Mouse (Mus musculus): Measurements from ENCODE around the gene Tspan3.

Tspan3 gene

DNA sequence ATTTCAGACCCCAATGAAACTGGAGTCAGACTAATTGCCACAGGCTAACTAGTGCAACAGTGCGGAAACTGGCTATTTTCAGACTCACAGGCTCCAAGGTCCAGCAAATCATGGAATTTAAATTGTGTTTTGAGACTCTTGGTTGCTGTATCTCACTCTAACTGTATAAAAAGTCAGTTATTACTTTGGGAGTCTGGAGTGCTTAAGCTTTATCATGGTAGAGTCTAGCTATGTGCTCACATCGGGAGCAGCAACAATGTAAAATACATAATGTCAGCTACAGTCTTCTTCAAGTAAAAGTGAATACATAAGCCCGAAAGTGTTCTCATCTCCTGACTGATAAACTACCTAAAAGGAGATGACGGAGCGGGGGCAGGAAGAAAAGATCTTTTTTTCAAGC lies 10.7 kb downstream of the Tspan3 start:
- no peak for DNase-seq (ENCODE audit: low read depth)

DNA sequence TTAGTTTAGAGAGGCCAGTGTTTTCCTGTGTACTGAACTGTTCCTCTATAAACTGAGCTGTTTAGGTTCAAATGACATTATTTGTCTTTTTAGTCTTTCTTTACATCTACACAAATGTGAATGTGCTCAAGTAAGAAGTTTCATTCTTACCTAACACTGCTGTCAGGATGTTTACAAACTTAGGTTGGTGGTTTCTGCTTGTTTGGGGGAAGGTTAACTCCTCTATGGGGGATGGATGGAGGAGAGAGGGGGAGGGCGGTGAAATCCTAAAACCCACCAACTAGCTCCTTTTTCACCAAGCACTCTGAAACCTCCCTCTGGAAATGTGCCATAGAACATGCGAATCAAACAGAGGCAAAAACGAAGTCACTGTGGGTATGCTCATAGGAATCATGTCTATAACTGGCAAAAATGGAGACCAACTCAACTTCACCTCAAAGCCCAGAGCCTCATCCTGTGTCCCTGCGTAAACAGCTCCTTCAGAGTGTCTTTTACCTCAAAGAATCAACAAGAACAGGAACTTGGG lies 12.7 kb downstream of the Tspan3 start:
- no peak for DNase-seq (ENCODE audit: low read depth)

DNA sequence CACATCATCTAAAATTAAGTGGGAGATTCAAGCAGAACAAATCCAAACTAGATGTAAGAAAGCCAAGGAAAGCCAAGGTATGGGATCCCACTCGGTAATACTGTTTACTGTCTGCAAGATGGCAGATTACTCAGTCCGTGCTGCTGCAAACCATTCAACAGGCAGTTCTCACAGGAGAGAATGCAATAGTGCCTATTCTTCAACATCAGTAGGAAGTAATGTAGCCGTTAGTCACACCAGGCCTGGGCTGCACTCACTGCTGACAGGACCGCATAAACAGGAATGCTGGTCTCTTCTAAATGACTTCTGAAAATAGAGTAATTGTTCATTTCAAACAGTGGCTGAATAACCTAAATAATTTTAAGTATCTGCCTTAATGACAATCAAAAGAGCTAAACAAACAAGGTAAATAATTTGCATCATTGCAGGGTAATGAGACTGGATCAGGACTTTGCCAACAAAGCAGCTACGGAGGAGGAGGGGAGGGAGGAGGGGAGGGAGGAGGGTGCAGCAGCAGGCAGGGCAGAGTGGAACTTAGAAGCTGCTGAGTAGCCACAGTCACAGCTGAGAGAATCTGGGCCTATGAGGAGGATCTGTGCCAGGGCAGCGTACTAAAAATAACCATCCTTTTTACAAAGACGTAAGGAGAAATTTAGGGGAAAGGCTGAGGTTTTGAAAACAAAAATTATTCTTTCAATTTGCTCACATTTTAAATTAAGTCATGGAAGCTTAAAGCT lies 13.4 kb downstream of the Tspan3 start:
- DNase-seq (ENCODE audit: low read depth): no peak

DNA sequence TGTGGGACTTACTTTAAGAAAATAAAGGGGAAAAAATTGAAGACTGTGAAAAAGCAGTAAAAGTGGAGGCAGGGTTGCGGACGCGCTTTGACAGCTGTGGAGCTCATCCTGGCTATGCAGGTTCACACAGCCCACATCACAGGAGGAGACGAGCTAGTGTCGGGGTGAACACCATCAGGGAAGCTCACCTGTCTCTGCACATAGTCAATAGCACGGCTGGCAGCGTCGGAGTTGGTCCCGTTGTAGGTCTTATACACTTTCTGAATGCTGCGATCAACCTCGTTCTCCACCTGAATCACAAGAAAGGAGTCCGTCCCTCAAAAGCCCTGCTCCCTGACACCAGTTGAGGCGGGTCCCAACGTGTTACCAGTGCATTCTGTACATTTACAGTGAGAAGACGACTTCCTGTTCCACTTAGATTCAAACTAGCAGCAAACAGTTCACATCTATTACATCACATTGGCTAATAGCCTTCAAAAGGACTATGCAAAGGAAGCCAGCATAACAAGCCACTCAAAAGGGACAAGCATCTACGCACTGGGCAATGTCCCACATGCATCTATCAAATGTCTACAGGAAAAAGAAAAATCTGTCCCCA lies 18.9 kb downstream of the Tspan3 start:
- no peak for DNase-seq (ENCODE audit: low read depth)

DNA sequence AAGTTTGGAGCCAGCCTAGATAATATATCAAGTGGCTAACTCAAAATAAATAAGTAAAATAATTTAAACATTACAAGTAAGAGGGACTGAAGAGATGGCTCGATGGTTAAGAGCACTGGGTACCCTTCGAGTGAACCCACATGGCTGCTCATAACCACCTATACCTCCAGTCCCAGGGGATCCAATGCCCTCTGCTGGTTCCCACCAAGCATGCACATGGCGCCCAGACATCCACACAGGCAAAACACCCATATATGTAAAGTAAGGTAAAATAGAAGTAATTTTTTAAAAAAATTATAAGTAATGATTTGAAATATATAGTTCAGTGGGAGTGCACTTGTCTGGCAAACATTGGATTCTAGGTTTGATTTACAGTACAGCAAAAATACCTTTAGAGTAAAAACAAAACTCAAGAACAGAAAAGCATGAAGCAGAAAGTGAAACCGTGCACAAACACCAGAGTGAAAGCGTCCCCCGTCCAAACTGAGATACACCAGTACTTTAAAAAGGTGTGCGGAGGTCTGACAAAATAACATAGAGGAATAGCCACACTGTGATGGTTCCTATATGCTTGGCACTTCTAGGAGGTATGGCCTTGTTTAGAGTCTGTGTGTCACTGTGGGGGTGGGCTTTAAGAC lies 20.8 kb downstream of the Tspan3 start:
- no peak for DNase-seq (ENCODE audit: low read depth)

DNA sequence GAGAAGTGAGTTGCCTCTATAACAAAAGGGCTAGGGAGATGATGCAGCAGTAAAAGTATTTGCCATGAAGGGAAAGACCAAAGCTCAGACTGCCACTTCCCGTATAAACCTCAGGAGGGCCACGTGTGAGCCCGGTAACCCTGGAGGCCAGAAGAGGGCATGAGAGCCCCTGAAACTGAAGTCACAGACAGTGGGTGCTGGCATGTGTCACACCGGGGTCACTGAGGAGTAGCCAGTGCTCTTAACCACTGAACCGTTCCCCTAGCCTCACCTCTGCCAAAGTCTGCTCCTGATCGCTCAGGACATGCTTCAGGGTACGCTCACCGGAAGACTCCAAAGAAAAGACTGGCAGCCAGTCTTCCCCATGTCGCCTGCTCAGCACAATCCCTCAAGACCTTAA lies 23.5 kb downstream of the Tspan3 start:
- DNase-seq (ENCODE audit: low read depth): no peak

DNA sequence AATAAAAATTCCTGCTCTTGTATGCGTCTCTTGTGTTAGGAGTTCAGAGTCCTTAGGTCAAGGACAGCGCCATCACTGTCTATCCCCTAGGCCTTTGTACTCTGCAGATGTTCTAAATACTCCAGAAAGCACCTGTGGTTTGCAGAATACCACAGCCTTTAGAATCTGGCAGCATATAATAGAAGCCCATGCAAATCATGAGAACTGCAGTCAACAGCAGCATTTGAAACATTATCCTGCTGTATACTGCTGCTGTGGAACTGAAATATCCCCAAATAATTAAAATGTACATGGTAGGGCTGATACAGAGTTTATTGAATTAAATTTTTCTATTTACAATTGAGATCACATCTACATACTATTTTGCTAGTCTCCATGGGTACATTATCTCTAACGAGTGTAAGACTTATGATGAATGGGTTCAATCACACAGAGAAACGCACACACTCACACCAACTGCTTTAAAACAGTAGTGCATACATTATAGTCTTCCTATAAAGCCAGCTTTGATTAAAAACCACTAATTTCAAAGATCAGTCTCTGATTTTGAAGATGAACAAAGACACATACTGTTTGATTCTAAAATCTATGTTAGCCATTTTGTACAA lies 29.6 kb downstream of the Tspan3 start:
- no peak for DNase-seq (ENCODE audit: low read depth)

DNA sequence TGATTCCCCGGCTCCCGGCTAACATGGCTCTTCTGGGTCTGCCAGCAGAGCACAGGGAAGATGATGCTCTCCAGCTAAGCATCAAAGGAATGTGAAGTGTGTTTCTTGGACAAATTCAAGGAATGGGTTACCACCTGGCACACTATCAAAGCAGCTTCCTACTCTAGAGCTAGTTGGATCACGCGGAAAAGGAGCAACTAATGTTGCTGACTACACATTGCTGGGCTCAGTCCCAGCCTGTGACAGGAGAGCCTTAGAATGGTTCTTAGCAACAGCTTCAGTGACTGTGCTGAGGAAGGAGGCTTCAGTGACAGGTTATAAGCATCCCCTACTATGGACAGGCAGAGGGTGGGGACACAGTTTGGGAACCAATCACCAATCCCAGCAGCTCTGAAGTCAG lies 30.7 kb downstream of the Tspan3 start:
- DNase-seq (ENCODE audit: low read depth): no peak

DNA sequence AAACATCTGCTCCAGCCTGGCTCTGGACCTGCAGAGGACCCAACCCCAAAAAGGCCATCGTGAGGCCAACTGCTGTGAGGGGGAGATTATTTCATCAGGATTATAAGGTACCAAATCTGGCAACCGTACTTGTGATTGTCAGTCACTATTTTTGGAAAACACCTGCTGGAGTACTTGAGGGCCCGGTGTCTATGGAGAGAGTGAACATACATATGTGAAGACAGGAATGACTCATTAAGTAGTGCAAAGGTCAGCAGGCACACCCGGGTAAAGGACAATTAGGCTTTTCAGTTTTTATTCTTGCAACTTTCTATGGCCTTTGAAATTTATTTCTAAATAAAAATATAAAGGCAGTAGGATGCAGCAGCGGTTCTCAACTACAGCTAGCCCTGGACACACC lies 31.3 kb downstream of the Tspan3 start:
- no peak for DNase-seq (ENCODE audit: low read depth)

DNA sequence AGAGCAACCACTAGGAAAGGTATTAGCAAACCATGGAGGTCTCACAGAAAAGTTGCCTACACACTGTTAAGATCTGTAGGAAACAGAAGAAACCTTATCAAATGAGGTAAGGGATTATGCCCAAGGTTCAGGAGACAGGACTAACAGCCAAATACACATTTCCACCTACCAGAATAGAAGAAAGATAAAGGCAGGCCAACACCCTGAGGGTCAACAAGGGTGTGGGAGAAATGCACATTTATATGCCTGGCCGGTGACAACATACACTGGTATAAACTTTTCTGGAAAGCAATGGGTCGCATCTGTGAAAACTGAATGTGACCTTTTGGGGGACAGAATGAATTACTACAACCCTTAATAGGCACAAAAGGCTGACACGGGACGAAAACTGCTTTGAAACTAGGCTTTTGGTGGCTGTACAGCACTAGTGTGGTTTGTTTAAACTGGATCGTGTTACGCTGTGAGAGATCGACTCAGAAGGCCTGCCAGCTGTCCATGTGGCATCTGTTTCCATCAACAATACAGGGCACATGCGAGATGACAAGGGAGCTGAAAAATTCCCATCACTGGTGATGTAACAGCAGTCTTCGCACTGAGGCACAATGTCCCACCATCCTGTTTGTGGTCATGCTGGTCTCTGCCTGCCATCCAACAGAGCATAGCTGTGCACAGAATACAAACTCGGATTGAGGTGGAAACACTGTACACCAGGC lies 33.3 kb downstream of the Tspan3 start:
- no peak for DNase-seq (ENCODE audit: low read depth)

DNA sequence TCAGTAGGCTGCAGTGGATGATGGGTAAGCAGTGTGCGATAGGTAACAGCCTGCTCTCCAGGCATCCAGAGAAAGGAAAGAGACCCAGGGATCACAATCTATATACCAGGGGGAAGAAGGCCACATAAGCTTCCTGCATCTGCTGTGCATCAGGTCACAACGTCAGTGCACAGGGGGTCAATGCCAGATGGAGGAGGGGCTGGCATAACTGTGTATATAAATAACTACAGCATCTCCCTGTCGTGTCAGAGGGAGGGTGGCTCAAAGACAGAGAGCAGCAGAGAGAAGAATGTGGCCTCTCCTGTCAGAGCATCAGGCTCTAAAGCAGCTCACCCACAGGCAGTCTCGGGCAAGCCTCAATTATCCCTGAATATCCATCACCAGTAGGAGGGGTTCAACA lies 34.7 kb downstream of the Tspan3 start:
- DNase-seq (ENCODE audit: low read depth): no peak

DNA sequence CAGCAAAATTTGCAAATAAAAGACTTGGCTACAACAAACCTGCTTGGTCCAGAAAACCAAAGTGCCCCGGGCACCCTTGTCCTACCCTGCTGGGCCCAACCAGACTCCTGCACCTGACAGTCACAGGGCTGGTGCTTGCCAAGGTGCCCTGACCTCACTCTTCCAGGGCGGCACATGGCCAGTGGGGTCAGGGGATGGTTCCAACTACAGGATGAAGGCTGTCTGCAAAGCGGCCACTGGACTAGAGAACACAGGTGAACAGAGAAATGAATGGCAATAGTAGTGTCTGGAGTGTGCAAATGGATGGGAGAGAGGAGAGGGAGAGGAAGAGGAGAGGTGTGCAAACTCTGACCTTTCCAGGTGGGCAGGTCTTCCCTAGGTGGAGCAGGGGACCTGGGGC lies 35.3 kb downstream of the Tspan3 start:
- no peak for DNase-seq (ENCODE audit: low read depth)

DNA sequence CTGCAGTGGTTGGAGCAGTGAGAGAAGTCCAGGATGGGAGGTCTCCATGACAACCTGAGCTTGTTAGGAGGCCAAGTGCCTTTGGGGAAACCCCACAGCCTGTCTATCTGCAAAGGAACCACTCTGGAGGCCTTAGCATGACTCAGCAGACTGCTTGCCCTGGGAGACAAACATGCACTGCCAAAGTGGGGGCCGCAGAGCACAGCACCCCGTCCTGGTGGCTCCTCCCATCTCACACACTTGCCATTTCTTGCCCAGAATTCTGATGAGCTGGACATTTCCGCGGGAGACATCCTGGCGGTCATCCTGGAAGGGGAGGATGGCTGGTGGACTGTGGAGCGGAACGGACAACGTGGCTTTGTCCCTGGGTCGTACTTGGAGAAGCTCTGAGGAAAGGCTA lies 36.9 kb downstream of the Tspan3 start:
- DNase-seq (ENCODE audit: low read depth): peak; percentile 17

DNA sequence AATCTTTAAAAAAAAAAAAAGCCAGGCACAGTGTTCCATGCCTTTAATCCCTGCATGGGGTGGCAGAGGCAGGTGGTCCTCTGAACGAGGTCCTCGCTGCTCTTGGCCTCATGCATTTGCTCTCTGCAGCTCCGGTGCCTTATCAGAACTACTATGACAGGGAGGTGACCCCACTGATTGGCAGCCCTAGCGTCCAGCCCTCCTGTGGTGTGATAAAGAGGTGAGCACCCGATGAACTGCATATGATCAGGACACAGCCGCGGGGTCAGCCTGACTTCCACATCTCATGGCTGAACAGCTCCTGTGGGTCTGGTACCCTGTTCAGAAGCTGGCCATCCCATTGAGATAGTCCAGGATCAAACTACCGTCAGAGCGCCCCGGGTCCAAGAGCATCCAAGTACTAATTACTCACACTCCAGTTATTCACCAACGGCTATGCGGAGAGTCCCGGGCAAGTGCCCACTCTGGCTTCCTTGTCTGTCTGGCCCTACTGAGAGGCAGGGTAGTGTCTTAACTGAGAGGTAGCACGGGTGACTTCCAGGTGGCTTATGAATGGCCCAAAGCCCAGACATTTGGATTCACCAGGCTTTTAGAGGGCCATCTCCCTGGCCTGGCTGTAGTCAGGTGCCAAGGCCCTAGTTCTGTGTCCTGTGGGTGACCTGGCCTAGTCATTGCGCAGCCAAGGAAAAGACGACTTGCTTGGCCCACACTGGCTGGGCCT lies 38.7 kb downstream of the Tspan3 start:
- no peak for DNase-seq (ENCODE audit: low read depth)

DNA sequence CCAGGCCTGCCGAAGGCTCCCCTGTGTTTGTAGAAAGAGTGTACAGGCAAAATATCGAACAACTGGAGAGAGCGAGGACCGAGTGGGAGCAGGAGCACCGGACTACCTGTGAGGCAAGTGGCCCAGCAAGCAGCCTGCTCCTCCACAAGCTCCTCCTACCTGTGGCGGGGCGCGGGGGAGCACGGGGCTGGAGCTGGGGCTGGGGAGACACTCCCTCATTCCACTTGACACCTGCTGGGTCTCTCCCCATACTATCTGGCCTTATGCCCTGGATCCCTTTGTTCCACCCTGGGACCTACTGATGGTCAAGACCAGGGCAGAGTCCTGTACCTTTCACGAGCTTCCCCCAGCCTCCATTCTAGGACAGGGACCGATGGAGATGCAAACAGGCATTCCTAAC lies 40.7 kb downstream of the Tspan3 start:
- DNase-seq (ENCODE audit: low read depth): no peak

DNA sequence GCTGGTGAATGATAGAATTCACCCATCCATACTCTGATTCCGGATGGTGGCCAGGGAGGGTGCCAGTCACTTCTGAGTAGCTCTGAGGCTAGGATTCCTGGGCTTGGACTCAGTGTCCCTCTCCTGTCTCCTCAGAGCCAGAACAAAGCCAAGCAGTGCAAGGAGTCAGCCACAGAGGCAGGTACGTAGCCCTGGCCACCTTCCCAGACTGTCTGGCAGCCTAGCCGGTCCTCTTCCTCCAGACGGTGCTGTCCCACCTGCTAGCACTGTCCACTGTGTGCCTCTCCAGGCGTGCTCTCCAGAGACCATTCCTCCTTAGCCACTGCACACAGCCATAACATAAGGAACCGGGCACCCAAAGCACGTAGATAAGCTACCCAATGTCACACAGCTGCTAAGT lies 41.7 kb downstream of the Tspan3 start:
- DNase-seq (ENCODE audit: low read depth): no peak

DNA sequence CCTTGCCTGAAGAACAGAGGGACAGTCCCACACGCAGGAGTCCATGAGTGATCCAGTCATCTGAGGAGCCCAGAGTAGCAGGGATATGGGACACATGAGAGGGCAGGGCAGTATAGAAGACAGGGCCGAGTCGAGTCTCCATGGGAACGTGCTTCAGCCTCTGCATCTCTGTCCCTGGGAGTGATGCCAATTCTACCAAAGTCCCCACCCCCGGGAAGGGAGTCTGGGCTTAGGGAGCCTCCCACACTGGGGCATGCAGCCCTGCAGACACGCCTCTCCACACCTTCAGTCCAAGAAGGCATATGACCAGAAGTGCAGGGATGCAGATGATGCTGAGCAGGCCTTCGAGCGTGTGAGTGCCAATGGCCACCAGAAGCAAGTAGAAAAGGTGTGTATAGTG lies 42.3 kb downstream of the Tspan3 start:
- no peak for DNase-seq (ENCODE audit: low read depth)

DNA sequence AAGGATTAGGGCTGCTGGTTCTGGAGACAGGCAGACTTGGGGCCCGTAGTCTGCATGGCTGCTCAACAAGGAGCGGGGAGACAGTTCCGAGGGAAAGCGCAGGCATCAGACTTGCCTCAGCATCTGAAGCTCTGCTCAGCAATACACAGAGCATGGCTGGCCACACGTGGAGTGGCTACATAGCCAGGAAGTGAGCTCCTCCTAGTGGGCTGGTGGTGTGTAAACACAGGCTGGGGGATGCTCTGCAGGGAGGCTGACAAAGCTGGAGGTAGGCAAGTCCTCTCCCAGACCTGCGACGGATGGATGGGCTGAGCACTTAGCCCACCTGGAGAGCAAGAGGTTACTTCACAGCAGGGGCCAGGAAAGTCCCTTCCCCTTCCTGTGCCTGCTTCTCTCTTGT lies 44.2 kb downstream of the Tspan3 start:
- DNase-seq (ENCODE audit: low read depth): no peak

DNA sequence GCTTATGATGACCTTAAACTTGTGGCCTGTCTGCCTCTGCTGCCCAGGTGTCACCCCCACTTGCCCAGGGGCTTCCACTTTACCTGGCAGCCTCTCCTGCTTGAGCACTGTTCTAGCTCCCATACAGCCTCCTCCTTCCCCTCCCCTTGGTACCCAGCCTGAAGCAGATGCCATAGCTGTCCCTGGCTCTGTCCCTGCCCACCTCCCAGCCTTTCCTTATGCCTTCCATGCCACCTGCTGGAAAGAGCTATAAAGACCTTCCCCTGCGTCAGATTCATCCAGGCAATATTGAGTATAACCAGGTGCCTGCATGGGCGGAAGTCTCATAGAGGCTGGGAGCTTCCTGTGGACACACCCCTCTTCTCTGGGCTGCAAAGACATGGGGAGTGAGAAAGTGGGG lies 45.6 kb downstream of the Tspan3 start:
- no peak for DNase-seq (ENCODE audit: low read depth)

DNA sequence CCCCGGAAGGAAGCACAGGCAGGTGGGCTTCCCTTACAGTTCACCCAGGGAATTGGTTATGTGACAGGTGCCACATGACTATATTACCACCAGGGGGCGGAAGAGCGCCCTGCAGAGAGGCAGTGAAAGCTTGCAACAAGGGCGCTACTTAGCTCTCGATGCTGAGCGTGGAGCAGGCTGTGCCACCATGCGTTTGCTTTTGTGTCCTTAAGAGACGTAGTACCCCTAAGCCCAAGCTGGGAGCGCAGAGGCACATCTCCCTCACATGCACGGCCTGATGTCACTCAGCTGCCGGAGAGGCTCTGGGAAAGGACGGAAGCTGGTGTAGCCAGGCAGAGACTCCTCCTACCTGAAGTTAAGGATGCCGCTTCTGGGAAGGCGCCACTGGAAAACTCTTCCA lies 46.7 kb downstream of the Tspan3 start:
- peak; percentile 74 for DNase-seq (ENCODE audit: low read depth)

DNA sequence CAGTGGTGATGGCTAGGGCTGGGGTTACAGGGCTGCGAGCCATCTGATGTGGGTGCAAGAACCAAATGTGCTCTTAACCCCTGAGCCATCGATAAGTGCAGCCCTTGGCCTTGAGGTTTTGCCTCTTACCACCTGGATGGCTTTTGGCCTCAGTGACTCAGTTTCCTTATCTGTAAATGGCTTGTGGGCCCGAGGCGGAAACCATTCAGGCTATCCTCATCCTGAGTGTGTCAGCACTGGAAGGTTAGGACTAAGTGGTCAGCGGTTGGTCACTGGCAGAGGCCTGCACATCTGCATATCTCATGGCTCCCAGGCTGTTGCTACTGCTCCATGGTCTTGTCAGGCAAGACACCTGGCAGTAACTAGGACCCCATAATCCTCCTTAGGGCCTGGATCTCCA lies 47.2 kb downstream of the Tspan3 start:
- no peak for DNase-seq (ENCODE audit: low read depth)

DNA sequence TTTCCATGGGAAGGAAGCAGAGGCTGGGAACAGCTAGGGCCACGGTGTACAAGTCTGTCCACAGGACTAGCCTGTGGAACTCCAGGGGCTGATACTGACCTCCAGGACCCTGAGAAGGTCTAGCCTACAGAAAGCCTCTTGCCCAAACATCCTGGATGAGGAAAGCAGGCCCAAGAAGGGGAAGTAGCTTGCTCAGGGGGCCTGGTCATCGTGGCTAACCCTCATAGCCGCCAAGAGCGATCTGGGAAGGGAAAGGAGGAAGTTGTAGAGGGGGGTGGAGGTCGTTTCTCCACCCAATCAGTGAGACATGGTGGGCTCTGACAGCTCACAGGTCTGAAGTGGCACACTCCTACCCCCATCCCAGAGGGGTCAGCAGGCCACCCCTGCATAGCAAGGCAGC lies 57.1 kb downstream of the Tspan3 start:
- DNase-seq (ENCODE audit: low read depth): no peak
